Mouse (Mus musculus): ENCODE measurements around the gene Crybb1. TPM values are rescaled to one million over a fixed set of nuclear protein-coding genes. Genes with fewer than 3 reads are reported as not detected.
A peak's percentile ranks its signal among the peaks of the same experiment; 100 is the strongest.

Crybb1 gene
- polyA plus RNA-seq, 1 experiment from 2014 or later, result 0.73 TPM

DNA sequence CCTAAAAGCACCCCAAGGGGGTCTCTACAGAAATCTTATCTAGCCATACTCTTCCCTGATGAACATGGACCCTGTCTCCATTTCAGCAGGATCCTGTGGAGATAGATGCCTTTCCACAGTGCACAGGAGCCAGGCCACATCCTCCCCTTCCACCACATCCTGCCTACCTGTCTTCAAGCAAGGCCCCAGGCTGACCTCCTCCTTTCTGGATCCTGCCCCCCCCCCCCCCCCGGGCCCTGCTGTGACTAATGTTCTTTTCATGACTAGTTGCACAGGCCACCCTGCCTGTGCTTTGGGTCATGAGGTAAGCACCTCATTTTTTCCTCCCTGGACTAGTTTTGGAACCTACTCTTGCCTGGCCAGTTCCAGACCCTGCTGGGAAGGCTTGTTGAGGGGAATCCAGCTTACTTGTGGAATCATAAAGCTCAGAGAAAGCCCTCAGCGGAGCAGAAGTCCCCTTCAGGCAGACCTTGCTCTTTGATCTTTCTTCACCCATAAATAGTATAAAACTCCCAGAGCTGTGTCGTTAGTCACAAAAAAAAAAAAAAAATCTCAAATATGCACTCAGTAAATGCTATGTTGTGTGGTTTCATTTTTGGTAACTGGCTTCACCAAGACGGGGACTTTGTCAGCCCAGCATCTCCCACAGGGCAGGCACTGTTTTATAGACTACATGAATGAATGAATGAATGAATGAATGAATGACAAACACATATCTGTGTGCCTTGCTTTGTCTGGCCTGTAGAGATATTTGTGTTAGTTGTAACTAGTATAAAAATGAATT lies 19.6 kb downstream of the Crybb1 start:
- Histone ChIP-seq H3K4me3 (ENCODE audit: low read depth, low read length) (no peak overlapping the region; the same call in 1 of the 2 replicates), H3K4me2 (ENCODE audit: low read depth, low read length, severe bottlenecking) (peak overlapping the region; percentile 62; the same call in 1 of the 2 replicates), H3K9ac (ENCODE audit: low read length) (no peak overlapping the region), H3K4me1 (replicated peaks; ENCODE audit: control insufficient read depth, insufficient read depth, low read length) (peaks cover 5% of the 10 kb centered on the region; the same call in 1 of the 2 replicates), H3K36me3 (ENCODE audit: control insufficient read depth, insufficient read depth, low read length) (no peaks in the 10 kb centered on the region), H3K27ac (ENCODE audit: low read depth, low read length) (no peak overlapping the region), H3K27me3 (ENCODE audit: control insufficient read depth, insufficient read depth, low read length) (no peaks in the 10 kb centered on the region), H3K9me3 (ENCODE audit: control insufficient read depth, low read length) (no peaks in the 10 kb centered on the region)
- no peak for ATAC-seq (replicated peaks; ENCODE audit: low FRiP score)
- no peak for DNase-seq (ENCODE audit: low spot score)
- 57% methylated on average over 4 of the region's 4 CpGs for WGBS

DNA sequence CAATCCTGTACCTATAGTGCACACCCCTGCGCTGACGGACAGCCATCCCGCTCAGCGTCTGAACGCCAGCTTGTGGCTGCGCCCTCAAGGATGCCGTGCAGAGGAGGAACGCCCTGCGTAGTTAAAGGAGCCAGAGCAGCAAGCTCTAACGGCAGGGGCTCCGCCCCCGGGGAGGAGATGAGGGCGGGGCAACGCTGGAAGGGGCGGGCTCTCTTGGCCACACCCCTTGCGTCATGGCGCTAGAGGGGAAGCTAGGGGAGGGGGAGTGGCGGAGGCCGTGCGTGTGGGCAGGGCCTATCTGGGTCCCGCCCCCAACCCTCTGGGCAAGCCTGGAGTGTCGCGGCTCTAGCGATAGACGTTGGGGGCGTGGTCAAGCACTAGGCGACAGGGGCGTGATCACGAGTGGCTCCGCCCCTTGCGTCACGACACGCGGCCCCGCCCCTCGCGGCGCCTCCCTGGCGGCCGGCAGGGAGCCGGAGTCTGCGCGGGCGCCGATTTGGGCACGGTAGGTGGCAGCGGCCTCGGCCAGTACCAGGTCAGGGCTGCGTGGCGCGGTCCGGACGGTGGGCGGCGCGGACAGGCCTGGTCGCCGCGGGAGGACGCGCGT lies 20.8 kb downstream of the Crybb1 start, which contains the start of gene Tpst2:
TSS of gene Tpst2 (plus strand) at position 425 of the 607 bp plus-strand sequence.
- Histone ChIP-seq H3K36me3 (ENCODE audit: control insufficient read depth, insufficient read depth, low read length) (no peaks in the 10 kb centered on the region), H3K4me1 (replicated peaks; ENCODE audit: control insufficient read depth, insufficient read depth, low read length) (peaks cover 8% of the 10 kb centered on the region), H3K9ac (ENCODE audit: low read length) (peak within 1 kb of the TSS; percentile 75), H3K4me3 (ENCODE audit: low read depth, low read length) (peak within 1 kb of the TSS; percentile 61), H3K4me2 (ENCODE audit: low read depth, low read length, severe bottlenecking) (peak within 1 kb of the TSS; percentile 87), H3K27me3 (ENCODE audit: control insufficient read depth, insufficient read depth, low read length) (no peaks in the 10 kb centered on the region), H3K9me3 (ENCODE audit: control insufficient read depth, low read length) (no peaks in the 10 kb centered on the region), H3K27ac (ENCODE audit: low read depth, low read length) (0 out of 2 replicates have a peak within 1 kb of the TSS, but pooled peaks have one; percentile 43)
- under 1% methylated on average over 59 of the region's 62 CpGs for WGBS
- DNase-seq (ENCODE audit: low spot score), result peak; percentile 100
- peak; percentile 94 for ATAC-seq (replicated peaks; ENCODE audit: low FRiP score)

DNA sequence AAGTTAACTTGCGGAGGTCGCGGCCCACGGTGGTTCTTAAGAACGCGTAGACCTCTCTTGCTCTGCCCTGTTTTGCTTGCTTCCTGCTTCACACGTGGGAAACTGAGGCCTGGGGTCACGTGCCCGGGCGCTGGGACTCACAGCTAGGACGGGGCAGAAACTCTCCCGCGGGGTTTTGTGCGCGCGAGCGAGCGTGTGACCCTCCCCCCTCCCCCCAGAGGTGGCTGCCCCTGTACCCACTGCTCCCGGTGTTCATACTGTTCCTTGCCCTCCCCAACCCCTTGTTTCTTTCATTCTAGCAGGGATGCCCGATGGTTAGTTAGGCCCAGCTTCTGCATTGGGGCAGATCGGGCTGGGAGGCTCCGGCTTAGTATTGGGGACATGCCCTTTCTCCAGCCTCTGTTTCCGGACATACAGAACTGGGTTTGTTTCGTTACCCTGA lies 21.3 kb downstream of the Crybb1 start:
- no peaks in the 10 kb centered on the region for H3K27me3 ChIP-seq (ENCODE audit: control insufficient read depth, insufficient read depth, low read length)
- H3K36me3 ChIP-seq (ENCODE audit: control insufficient read depth, insufficient read depth, low read length), result no peaks in the 10 kb centered on the region
- DNase-seq (ENCODE audit: low spot score) (no peak), ATAC-seq (replicated peaks; ENCODE audit: low FRiP score) (no peak; the same call in none of the 2 replicates)
- peak overlapping the region; percentile 61 for H3K4me3 ChIP-seq (ENCODE audit: low read depth, low read length)
- peaks cover 8% of the 10 kb centered on the region for H3K4me1 ChIP-seq (replicated peaks; ENCODE audit: control insufficient read depth, insufficient read depth, low read length)
- WGBS, result under 1% methylated on average over 24 of the region's 24 CpGs
- H3K27ac ChIP-seq (ENCODE audit: low read depth, low read length), result no peak overlapping the region
- peak overlapping the region; percentile 75 for H3K9ac ChIP-seq (ENCODE audit: low read length)
- H3K4me2 ChIP-seq (ENCODE audit: low read depth, low read length, severe bottlenecking), result peak overlapping the region; percentile 87
- no peaks in the 10 kb centered on the region for H3K9me3 ChIP-seq (ENCODE audit: control insufficient read depth, low read length)

DNA sequence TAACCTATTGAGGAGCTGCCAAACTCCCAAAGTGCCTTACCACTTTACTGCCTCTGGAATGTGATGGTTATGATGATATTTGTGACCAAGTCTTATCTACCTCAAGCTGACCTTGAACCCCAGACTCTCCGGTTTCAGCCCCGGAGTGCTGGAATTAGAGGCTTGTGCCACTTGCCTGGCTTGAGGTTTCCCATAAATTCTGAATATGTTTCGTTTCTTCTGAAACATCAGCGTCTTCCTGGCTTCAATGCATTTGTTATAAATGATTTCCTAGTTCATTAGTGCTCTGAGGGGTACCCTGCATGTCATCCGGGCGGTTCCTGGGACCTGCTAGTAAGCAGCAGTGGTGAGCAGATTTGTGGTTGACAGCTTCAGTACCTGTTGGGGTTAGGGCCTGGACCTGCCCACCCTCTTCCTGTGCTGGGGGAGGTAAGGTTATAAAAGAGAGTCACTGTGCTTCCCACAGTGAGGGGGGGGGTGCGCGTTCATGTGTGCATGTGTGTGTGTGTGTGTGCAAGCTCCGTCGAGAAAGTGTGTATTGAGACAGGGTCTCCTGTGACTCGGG lies 22.4 kb downstream of the Crybb1 start:
- Histone ChIP-seq H3K27me3 (ENCODE audit: control insufficient read depth, insufficient read depth, low read length) (no peaks in the 10 kb centered on the region), H3K9me3 (ENCODE audit: control insufficient read depth, low read length) (no peaks in the 10 kb centered on the region), H3K4me1 (replicated peaks; ENCODE audit: control insufficient read depth, insufficient read depth, low read length) (peaks cover 8% of the 10 kb centered on the region), H3K27ac (ENCODE audit: low read depth, low read length) (no peak overlapping the region), H3K36me3 (ENCODE audit: control insufficient read depth, insufficient read depth, low read length) (no peaks in the 10 kb centered on the region), H3K9ac (ENCODE audit: low read length) (no peak overlapping the region), H3K4me3 (ENCODE audit: low read depth, low read length) (no peak overlapping the region), H3K4me2 (ENCODE audit: low read depth, low read length, severe bottlenecking) (no peak overlapping the region)
- WGBS, result 94% methylated on average over 11 of the region's 11 CpGs
- ATAC-seq (replicated peaks; ENCODE audit: low FRiP score), result no peak
- no peak for DNase-seq (ENCODE audit: low spot score)

DNA sequence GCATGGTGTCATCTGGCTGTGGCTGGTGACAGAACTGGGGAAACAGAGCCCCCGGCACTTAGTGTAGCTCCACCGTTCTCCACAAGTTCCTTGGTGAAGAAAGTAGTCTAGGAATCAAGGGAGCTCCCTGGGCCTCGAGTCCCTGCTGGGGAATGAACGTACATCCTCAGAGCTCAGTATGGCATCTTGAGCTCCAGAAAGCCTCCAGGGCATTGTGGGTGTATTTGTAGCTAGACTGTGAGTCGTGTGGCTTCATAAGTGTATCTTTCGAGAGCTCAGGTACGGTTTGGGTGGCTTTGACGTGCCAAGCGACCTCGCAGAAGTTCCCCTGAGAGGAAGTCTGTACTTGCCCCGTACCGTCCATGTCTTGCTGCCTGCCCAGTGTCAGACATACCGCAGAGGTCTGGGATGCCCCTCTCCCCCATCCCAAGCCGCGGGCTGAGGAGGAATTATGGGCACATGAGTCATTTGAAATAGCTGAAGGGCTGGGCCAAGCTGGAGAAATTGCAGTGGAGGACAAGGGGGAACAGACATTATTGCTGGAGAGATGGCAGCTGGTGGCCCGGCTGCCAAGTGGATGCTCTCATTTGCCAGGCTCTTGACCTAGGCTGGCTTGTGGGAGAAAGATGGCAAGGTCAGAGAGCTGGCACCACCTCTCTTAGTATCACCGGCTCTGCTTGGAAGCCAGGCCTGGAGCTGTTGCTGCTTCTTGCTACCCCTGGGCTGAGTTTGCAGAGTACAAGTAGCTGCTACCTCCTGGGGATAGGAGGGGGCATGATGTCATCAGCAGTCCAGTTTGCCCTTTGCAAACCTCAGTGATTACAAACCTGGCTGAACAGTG lies 23.8 kb downstream of the Crybb1 start:
- H3K9me3 ChIP-seq (ENCODE audit: control insufficient read depth, low read length), result no peaks in the 10 kb centered on the region
- no peaks in the 10 kb centered on the region for H3K27me3 ChIP-seq (ENCODE audit: control insufficient read depth, insufficient read depth, low read length)
- H3K9ac ChIP-seq (ENCODE audit: low read length), result no peak overlapping the region
- ATAC-seq (replicated peaks; ENCODE audit: low FRiP score) (no peak), DNase-seq (ENCODE audit: low spot score) (no peak)
- WGBS, result 93% methylated on average over 17 of the region's 17 CpGs
- H3K4me3 ChIP-seq (ENCODE audit: low read depth, low read length), result no peak overlapping the region
- H3K4me1 ChIP-seq (replicated peaks; ENCODE audit: control insufficient read depth, insufficient read depth, low read length), result peaks cover 8% of the 10 kb centered on the region
- H3K4me2 ChIP-seq (ENCODE audit: low read depth, low read length, severe bottlenecking), result no peak overlapping the region
- H3K36me3 ChIP-seq (ENCODE audit: control insufficient read depth, insufficient read depth, low read length), result no peaks in the 10 kb centered on the region
- H3K27ac ChIP-seq (ENCODE audit: low read depth, low read length), result no peak overlapping the region

DNA sequence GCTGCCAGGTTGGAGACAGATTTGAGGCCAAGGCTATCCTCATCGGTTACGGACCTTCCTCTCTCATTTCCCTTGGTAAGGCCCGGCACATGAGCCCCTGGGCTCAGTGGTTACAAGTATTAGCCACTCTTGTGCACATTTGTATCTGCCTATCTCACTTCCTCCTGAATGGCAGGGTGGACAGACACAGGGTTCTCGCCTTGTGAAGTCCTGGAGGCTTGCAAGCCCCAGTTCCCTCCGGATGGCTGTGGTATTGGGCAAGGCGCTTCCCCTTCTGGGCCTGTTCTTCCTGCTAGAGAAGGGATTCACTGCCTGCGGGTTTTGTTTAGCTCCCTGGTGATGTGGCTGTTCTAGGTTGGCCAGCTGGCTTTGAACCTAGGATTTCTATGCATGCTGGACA lies 24.5 kb downstream of the Crybb1 start:
- ATAC-seq (replicated peaks; ENCODE audit: low FRiP score) (no peak), DNase-seq (ENCODE audit: low spot score) (no peak)
- Histone ChIP-seq H3K9me3 (ENCODE audit: control insufficient read depth, low read length) (no peaks in the 10 kb centered on the region), H3K9ac (ENCODE audit: low read length) (no peak overlapping the region), H3K4me1 (replicated peaks; ENCODE audit: control insufficient read depth, insufficient read depth, low read length) (peaks cover 8% of the 10 kb centered on the region), H3K4me2 (ENCODE audit: low read depth, low read length, severe bottlenecking) (no peak overlapping the region), H3K27me3 (ENCODE audit: control insufficient read depth, insufficient read depth, low read length) (no peaks in the 10 kb centered on the region), H3K27ac (ENCODE audit: low read depth, low read length) (no peak overlapping the region), H3K4me3 (ENCODE audit: low read depth, low read length) (no peak overlapping the region), H3K36me3 (ENCODE audit: control insufficient read depth, insufficient read depth, low read length) (no peaks in the 10 kb centered on the region)
- WGBS, result 82% methylated on average over 7 of the region's 7 CpGs

DNA sequence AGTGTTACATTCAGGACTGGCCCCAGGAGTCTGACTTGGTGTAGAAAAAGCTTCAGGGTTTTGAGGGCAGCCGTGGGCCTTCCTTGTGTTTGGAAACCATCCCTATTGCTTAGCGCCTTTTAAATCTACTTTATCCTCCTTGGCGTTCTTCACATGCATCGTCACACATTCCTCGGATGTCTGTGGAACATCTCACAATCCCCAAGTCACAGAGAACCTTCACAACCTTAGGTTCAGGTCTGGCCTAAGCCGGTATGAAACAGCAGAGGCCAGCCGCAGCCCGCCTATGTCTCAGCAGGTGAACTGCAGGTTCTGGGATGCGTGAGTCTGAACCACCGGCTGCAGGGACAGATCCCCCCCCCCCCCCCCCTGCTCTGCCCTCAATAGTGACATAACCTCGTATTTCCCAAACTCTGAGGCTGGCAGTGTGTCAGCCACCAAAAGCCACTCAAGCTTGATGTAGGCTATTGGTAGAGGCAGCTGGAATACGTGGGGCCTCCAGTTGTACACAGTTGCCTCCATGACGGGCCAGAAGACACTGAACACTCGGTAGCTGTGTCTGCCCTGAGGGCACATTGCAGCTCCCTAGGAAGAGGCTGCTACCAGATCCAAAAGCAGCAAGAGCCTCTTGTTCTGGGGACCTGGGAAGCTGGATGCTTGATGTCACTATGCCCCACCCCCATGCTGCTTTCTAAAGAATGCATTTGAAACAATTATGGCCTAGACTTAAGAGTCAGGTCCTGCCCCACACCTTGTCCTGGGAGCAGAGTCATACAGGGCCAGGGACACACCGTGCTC lies 25.4 kb downstream of the Crybb1 start:
- no peak for DNase-seq (ENCODE audit: low spot score)
- ATAC-seq (replicated peaks; ENCODE audit: low FRiP score), result no peak
- no peak overlapping the region for H3K9ac ChIP-seq (ENCODE audit: low read length)
- no peaks in the 10 kb centered on the region for H3K9me3 ChIP-seq (ENCODE audit: control insufficient read depth, low read length)
- no peak overlapping the region for H3K4me3 ChIP-seq (ENCODE audit: low read depth, low read length)
- H3K27me3 ChIP-seq (ENCODE audit: control insufficient read depth, insufficient read depth, low read length), result no peaks in the 10 kb centered on the region
- 0 out of 2 replicates have a peak overlapping the region, but pooled peaks have one; percentile 7 for H3K27ac ChIP-seq (ENCODE audit: low read depth, low read length)
- 56% methylated on average over 15 of the region's 15 CpGs for WGBS
- no peaks in the 10 kb centered on the region for H3K36me3 ChIP-seq (ENCODE audit: control insufficient read depth, insufficient read depth, low read length)
- peaks cover 6% of the 10 kb centered on the region for H3K4me1 ChIP-seq (replicated peaks; ENCODE audit: control insufficient read depth, insufficient read depth, low read length)
- H3K4me2 ChIP-seq (ENCODE audit: low read depth, low read length, severe bottlenecking), result no peak overlapping the region

Data from forebrain, embryonic 11.5 days (tissue).